Mouse (Mus musculus) E14TG2a.4 (cell line): ENCODE measurements around the gene Tifa.

ENCODE experiments used
- H3K27me3 ChIP-seq: 2 replicates; pipeline ENCODE4 v1.6.1; 2014; ENCODE audit warnings: low read length, control low read depth; ENCODE audit not compliant: insufficient read depth
- H3K36me3 ChIP-seq: 2 replicates; pipeline ENCODE4 v1.6.1; 2014; ENCODE audit warnings: low read length, control low read depth; ENCODE audit not compliant: insufficient read depth
- H3K4me1 ChIP-seq: replicated peaks from 2 replicates; pipeline ENCODE4 v1.6.1; 2014; ENCODE audit warnings: low read depth, low read length, control low read depth
- H3K4me3 ChIP-seq: replicated peaks from 2 replicates; pipeline ENCODE4 v1.5.1; 2014; ENCODE audit warnings: mild to moderate bottlenecking, low read length
- H3K9me3 ChIP-seq: 2 replicates; pipeline ENCODE4 v1.6.1; 2014; ENCODE audit warnings: low read length, control low read depth
- CTCF ChIP-seq: conservative IDR thresholded peaks from 2 replicates; pipeline ENCODE4 v1.5.1; 2014; ENCODE audit warnings: low read length
- NANOG ChIP-seq: IDR thresholded peaks from 2 replicates; pipeline ENCODE4 v1.6.1; 2014; ENCODE audit warnings: borderline replicate concordance, low read length, mixed read lengths
- POU5F1 ChIP-seq: IDR thresholded peaks from 2 replicates; pipeline ENCODE4 v1.6.1; 2014; ENCODE audit warnings: low read length, borderline replicate concordance

Gene Tifa

DNA sequence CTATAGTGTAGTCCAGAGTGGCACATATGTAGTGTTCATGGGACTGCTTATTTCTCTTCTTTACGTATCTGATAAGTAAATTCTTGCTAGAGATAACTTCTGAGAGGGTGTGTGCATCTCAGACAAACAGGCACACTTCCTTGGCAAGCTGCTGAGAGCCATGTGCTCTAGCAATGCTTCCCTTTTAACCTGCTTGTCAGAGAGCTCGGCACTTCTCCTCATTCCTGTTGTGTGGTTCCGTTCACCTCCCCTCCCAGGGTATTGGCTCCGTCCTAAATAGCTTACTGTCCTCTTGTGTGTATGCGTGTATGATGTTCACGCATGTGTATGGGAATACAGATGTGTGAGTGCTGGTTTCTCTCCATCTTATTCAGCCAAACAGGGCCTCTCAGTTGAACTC is 33.1 kb upstream of the Tifa start:
- H3K27me3 ChIP-seq: peaks cover 10% of the 10 kb centered on the region
- no peaks in the 10 kb centered on the region for H3K4me1 ChIP-seq
- H3K4me3 ChIP-seq: no peak overlapping the region
- H3K36me3 ChIP-seq: no peaks in the 10 kb centered on the region
- TF ChIP-seq CTCF (no peak), POU5F1 (no peak), NANOG (no peak)
- no peaks in the 10 kb centered on the region for H3K9me3 ChIP-seq

- peaks cover 10% of the 10 kb centered on the region for H3K27me3 ChIP-seq
- no peaks in the 10 kb centered on the region for H3K9me3 ChIP-seq
- no peaks in the 10 kb centered on the region for H3K36me3 ChIP-seq
- TF ChIP-seq CTCF (no peak), POU5F1 (no peak), NANOG (no peak)
- no peak overlapping the region for H3K4me3 ChIP-seq
- H3K4me1 ChIP-seq: no peaks in the 10 kb centered on the region
Measured at GRCm38 (mm10) chr3:127757886-127758301, 31.7 kb upstream of the Tifa start.

DNA sequence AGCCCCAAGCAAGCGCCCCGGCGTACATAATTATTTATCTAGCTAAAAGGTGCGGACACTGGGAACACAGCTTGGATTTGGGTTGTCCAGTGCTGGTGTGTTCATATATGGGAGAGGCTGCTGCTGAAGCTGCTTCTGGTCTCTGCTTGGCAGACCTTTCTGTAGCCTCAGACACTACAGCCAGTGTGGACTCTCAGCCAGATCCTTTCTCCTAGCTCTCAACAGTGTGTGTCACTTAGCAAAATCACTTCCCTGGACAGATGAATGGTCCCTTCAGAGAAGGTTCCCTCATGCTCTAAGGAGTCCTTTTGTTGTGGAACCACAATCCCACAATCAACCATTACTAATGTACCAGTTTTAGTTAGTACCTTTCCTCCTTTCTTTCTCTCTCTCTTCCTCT is 30.8 kb upstream of the Tifa start:
- TF ChIP-seq CTCF (no peak), NANOG (no peak), POU5F1 (no peak)

GRCm38 (mm10) chr3:127759212-127759611 is 30.4 kb upstream of the Tifa start:
- no peaks in the 10 kb centered on the region for H3K4me1 ChIP-seq
- H3K27me3 ChIP-seq: peaks cover 10% of the 10 kb centered on the region
- H3K36me3 ChIP-seq: no peaks in the 10 kb centered on the region
- no peak overlapping the region for H3K4me3 ChIP-seq
- H3K9me3 ChIP-seq: no peaks in the 10 kb centered on the region
- TF ChIP-seq CTCF (0 out of 2 replicates have a peak, but pooled peaks have one; percentile 5), POU5F1 (no peak)

More for the DNA sequence above, 30.8 kb upstream of the Tifa start:
- Histone ChIP-seq H3K4me3 (no peak overlapping the region), H3K27me3 (peaks cover 10% of the 10 kb centered on the region), H3K4me1 (no peaks in the 10 kb centered on the region), H3K9me3 (no peaks in the 10 kb centered on the region), H3K36me3 (no peaks in the 10 kb centered on the region)

- H3K9me3 ChIP-seq: no peaks in the 10 kb centered on the region
- no peaks in the 10 kb centered on the region for H3K36me3 ChIP-seq
- H3K27me3 ChIP-seq: peaks cover 5% of the 10 kb centered on the region; the same call in 1 of the 2 replicates
- no peaks in the 10 kb centered on the region for H3K4me1 ChIP-seq
- TF ChIP-seq CTCF (no peak), POU5F1 (no peak), NANOG (no peak)
- H3K4me3 ChIP-seq: no peak overlapping the region
Measured at GRCm38 (mm10) chr3:127762403-127762802, 27.2 kb upstream of the Tifa start.

- Histone ChIP-seq H3K9me3 (no peaks in the 10 kb centered on the region), H3K4me1 (no peaks in the 10 kb centered on the region), H3K4me3 (no peak overlapping the region), H3K36me3 (no peaks in the 10 kb centered on the region), H3K27me3 (peaks cover 3% of the 10 kb centered on the region; the same call in 1 of the 2 replicates)
- TF ChIP-seq POU5F1: no peak
- no peak for TF ChIP-seq NANOG
- peak; percentile 55 for TF ChIP-seq CTCF
Measured at GRCm38 (mm10) chr3:127763076-127763612, 26.5 kb upstream of the Tifa start.

GRCm38 (mm10) chr3:127764541-127764940 is 25.1 kb upstream of the Tifa start:
- no peaks in the 10 kb centered on the region for H3K9me3 ChIP-seq
- TF ChIP-seq NANOG: no peak
- peak; percentile 41 for TF ChIP-seq CTCF
- no peaks in the 10 kb centered on the region for H3K36me3 ChIP-seq
- no peaks in the 10 kb centered on the region for H3K4me1 ChIP-seq
- no peak overlapping the region for H3K4me3 ChIP-seq
- no peaks in the 10 kb centered on the region for H3K27me3 ChIP-seq

DNA sequence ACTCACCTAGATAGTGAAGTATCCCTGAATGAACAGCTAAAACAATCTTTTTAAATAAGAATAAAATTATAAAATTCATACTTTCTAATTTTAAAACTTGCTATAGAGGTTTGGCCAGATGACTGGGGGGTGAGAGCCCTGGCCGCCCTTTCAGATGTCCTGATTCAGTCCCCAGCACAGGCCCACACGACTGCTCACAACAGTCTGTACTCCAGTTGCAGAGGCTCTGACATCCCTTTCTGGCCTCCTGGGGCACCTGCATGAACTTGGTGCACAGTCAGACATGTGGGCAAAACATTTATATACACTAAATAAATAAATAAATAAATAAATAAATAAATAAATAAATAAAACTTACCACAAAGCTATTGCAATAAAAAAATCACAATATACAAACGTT is 23.6 kb upstream of the Tifa start:
- Histone ChIP-seq H3K36me3 (no peaks in the 10 kb centered on the region), H3K27me3 (peaks cover 5% of the 10 kb centered on the region; the same call in 1 of the 2 replicates), H3K4me1 (no peaks in the 10 kb centered on the region), H3K4me3 (no peak overlapping the region), H3K9me3 (no peaks in the 10 kb centered on the region)
- TF ChIP-seq CTCF (no peak), NANOG (no peak), POU5F1 (no peak)

GRCm38 (mm10) chr3:127769146-127769545 is 20.5 kb upstream of the Tifa start:
- no peak for TF ChIP-seq POU5F1
- Histone ChIP-seq H3K9me3 (no peaks in the 10 kb centered on the region), H3K27me3 (peaks cover 5% of the 10 kb centered on the region; the same call in 1 of the 2 replicates), H3K36me3 (no peaks in the 10 kb centered on the region), H3K4me3 (no peak overlapping the region), H3K4me1 (no peaks in the 10 kb centered on the region)
